ENCODE assay signal across 9 mouse cellular contexts in genomic region chr15:88954368-88955072, GRCm38 (mm10). TPM values are rescaled to one million over a fixed set of nuclear protein-coding genes. Genes with fewer than 3 reads are reported as not detected.
DNase-seq lines count a peak whose midpoint lies in the region; ATAC-seq lines count a peak whose summit lies in the region.
"Had no signal": no experiment of that assay in that cellular context is flagged by ENCODE, and none has a peak within 500 bp of the region (broad histone marks: within the 10 kb centered on the region; RNA-seq: fewer than 3 reads in every experiment).

Gene Ttll8 (minus strand): TSS chr15:88954418.

- H3K4me1 ChIP-seq in forebrain, embryonic 13.5 days: peaks cover 9% of the 10 kb centered on the region
- H3K4me1 ChIP-seq in kidney, embryonic 16.5 days (ENCODE audit: insufficient read depth, low read length): no peaks in the 10 kb centered on the region
- peaks cover 6% of the 10 kb centered on the region; the same call in 1 of the 2 replicates for H3K4me1 ChIP-seq in stomach, embryonic 16.5 days (ENCODE audit: control insufficient read depth, insufficient read depth, low read length)

- H3K36me3 ChIP-seq in forebrain, embryonic 13.5 days (ENCODE audit: poor library complexity, severe bottlenecking): no peaks in the 10 kb centered on the region
- H3K36me3 ChIP-seq in kidney, embryonic 16.5 days (ENCODE audit: insufficient read depth, low read length): no peaks in the 10 kb centered on the region
- no peaks in the 10 kb centered on the region for H3K36me3 ChIP-seq in stomach, embryonic 16.5 days (ENCODE audit: control insufficient read depth, insufficient read depth, low read length)

- 2% methylated on average over 51 of the region's 53 CpGs for WGBS in forebrain, embryonic 13.5 days
- WGBS in kidney, embryonic 16.5 days: 3% methylated on average over 48 of the region's 53 CpGs
- WGBS in stomach, embryonic 16.5 days: 3% methylated on average over 53 of the region's 53 CpGs

- peak within 1 kb of the TSS; percentile 68 for H3K9ac ChIP-seq in forebrain, embryonic 13.5 days
- H3K9ac ChIP-seq in kidney, embryonic 16.5 days (replicated peaks; ENCODE audit: low read length): no peak within 1 kb of the TSS
- peak within 1 kb of the TSS; percentile 54 for H3K9ac ChIP-seq in stomach, embryonic 16.5 days (ENCODE audit: low read length)

- peak within 1 kb of the TSS; percentile 45 for H3K4me3 ChIP-seq in forebrain, embryonic 13.5 days
- H3K4me3 ChIP-seq in kidney, embryonic 16.5 days (ENCODE audit: low read length): peak within 1 kb of the TSS; percentile 40
- peak within 1 kb of the TSS; percentile 37 for H3K4me3 ChIP-seq in stomach, embryonic 16.5 days (replicated peaks; ENCODE audit: low read length)
- H3K4me3 ChIP-seq: myocyte had no signal

- DNase-seq in urinary bladder, postnatal 14 days (ENCODE audit: low spot score): peak; percentile 30
- DNase-seq in urinary bladder, postnatal 4 days (ENCODE audit: low spot score in 2 of 2): no peak
- peak; percentile 36 for DNase-seq in lung, postnatal 10 days
- DNase-seq in thymus, postnatal 10 days (ENCODE audit: low spot score in 2 of 2): no peak

- H3K27me3 ChIP-seq in forebrain, embryonic 13.5 days: 0 out of 2 replicates have a peak, but pooled peaks cover 14% of the 10 kb centered on the region
- peaks cover 27% of the 10 kb centered on the region; the same call in 1 of the 2 replicates for H3K27me3 ChIP-seq in kidney, embryonic 16.5 days (ENCODE audit: insufficient read depth, low read length)
- peaks cover 13% of the 10 kb centered on the region; the same call in 1 of the 2 replicates for H3K27me3 ChIP-seq in stomach, embryonic 16.5 days (ENCODE audit: control insufficient read depth, insufficient read depth, low read length)

- H3K9me3 ChIP-seq in forebrain, embryonic 13.5 days (replicated peaks): no peaks in the 10 kb centered on the region
- H3K9me3 ChIP-seq in kidney, embryonic 16.5 days (ENCODE audit: low read length): no peaks in the 10 kb centered on the region
- no peaks in the 10 kb centered on the region for H3K9me3 ChIP-seq in stomach, embryonic 16.5 days (replicated peaks; ENCODE audit: control insufficient read depth, low read length)

- H3K4me2 ChIP-seq in forebrain, embryonic 13.5 days: peak within 1 kb of the TSS; percentile 94
- peak within 1 kb of the TSS; percentile 66 for H3K4me2 ChIP-seq in kidney, embryonic 16.5 days (replicated peaks; ENCODE audit: low read depth, low read length)
- H3K4me2 ChIP-seq in stomach, embryonic 16.5 days (ENCODE audit: low read depth, low read length): peak within 1 kb of the TSS; percentile 65

- no peak within 1 kb of the TSS for H3K27ac ChIP-seq in forebrain, embryonic 13.5 days
- H3K27ac ChIP-seq in kidney, embryonic 16.5 days (ENCODE audit: low read length): no peak within 1 kb of the TSS
- H3K27ac ChIP-seq in stomach, embryonic 16.5 days (ENCODE audit: low read length): no peak within 1 kb of the TSS

- ATAC-seq in forebrain, embryonic 13.5 days: peak; percentile 80
- ATAC-seq in kidney, embryonic 16.5 days (ENCODE audit: low FRiP score, low TSS enrichment): peak; percentile 90
- ATAC-seq in stomach, embryonic 16.5 days (ENCODE audit: insufficient read depth, low FRiP score): peak; percentile 84
- no peak for ATAC-seq in activated CD4-positive, CD25-positive, alpha-beta regulatory T cell, adult 4 months

RNA-seq across cellular contexts. Expression of gene Ttll8, which starts in this region (rescaled TPM):
- polyA plus RNA-seq in forebrain, embryonic 13.5 days (2015; fragmentation: Nextera tagmentation; extraction: Ambion mirVana): 0.13 TPM in 1 of 2 replicates, not detected in the other
- polyA plus RNA-seq in kidney, embryonic 16.5 days (2015; fragmentation: Nextera tagmentation; extraction: Ambion mirVana): not detected in 2 replicates
- not detected in 2 replicates for polyA plus RNA-seq in stomach, embryonic 16.5 days (2015; fragmentation: Nextera tagmentation; extraction: Ambion mirVana)
- not detected for polyA plus RNA-seq in activated CD4-positive, CD25-positive, alpha-beta regulatory T cell, adult 4 months (2017; shearing (Covaris generic))
- polyA plus RNA-seq: myocyte had no signal

Comparison
In these comparisons a context has a peak if more than half of its experiments do, and no peak if none do; other contexts are left out.
1. DNase-seq: peak in urinary bladder, postnatal 14 days (single experiment) and lung, postnatal 10 days (single experiment); none in urinary bladder, postnatal 4 days (0 of 2) and thymus, postnatal 10 days (0 of 2).
2. Peak in ATAC-seq, H3K4me3 ChIP-seq, H3K9ac ChIP-seq and H3K4me2 ChIP-seq in forebrain, embryonic 13.5 days; RNA of the gene not detected or under 1 TPM.
3. Peak in ATAC-seq, H3K4me3 ChIP-seq and H3K4me2 ChIP-seq in kidney, embryonic 16.5 days; RNA of the gene not detected or under 1 TPM.
4. Peak in ATAC-seq, H3K4me3 ChIP-seq, H3K9ac ChIP-seq and H3K4me2 ChIP-seq in stomach, embryonic 16.5 days; RNA of the gene not detected or under 1 TPM.
5. Peak in every context shown above with its lines, with median percentiles within 50 percentile points of each other: H3K4me2 ChIP-seq and H3K4me3 ChIP-seq.